Mouse (Mus musculus): ENCODE measurements around the gene Lenep. TPM values are rescaled to one million over a fixed set of nuclear protein-coding genes. Genes with fewer than 3 reads are reported as not detected.

Lenep gene
- polyA plus RNA-seq (2012; rRNA removed): 0.35 and 0.95 TPM in 2 replicates

DNA sequence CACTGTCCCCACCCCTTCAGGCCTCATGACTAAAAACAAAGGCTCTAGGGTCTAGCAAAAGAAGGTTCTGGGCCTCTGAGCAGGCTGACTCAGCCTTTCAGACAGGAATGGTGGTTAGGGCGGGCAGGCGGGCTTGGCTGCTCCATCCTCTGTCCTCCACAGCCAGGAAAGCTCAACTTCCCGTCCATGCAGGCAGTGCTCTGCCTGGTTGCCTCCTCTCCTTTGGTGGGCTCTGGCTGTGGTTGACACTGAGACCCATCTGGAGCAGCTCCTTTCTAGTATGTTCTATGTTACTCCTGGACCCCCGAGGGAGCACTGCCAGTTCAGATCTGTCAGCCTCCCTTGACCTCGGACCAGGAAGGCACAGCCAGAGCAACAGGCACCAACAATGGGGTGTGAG is at the start of gene Lenep:
Gene Lenep (minus strand): TSS at position 101 of the 400 bp plus-strand sequence.

GRCm38 (mm10) chr3:89436176-89437113 is 33.9 kb upstream of the Lenep start, which contains the start of gene Pbxip1:
Pbxip1 (plus strand) TSS chr3:89436706.

GRCm38 (mm10) chr3:89430171-89431159 is 27.9 kb upstream of the Lenep start, which contains the start of gene Pygo2:
Pygo2 (plus strand) TSS chr3:89430214.

DNA sequence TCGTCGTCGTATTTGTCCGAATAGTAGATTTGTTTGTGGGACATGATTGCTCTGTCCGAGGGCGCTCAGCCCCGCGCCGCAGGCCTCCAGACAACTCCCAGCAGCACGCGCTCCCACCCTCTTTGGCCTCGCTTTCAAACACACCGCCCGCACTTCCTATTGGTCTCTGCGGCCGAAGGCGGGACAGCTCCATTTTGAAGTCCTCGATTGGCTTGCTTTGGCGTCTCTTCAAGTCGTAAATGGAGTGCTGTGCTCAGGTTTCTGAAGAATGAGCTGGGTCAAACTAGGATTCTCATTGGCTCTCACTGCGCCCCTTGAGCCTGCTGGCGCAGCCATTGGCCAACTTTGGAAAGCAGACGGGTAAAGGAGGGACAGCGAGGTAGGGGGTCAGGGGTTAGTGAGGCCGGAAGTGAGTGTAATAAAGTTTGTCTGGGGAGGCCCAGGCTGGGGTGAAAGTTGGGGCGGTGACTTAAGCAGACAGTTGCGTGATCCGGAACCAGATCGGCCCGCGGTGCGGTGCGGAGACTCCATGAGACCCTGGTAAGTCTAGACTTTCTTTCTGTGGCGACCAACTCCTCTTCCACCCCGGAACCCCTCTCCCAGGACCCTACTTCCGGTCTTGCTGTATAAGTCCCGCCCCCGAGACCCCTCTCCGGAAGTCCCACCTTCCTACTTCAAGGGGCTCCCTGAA is 15.7 kb upstream of the Lenep start, which contains the start of the genes Cks1b and Shc1:
Gene Cks1b (minus strand): TSS at position 214 of the 691 bp plus-strand sequence.
Gene Shc1 (plus strand): TSS at position 274 of the 691 bp plus-strand sequence.

GRCm38 (mm10) chr3:89411490-89412393 is 9.1 kb upstream of the Lenep start, which contains the start of gene Flad1:
Flad1 (minus strand) TSS chr3:89411870.

GRCm38 (mm10) chr3:89394006-89394893 is 8.3 kb downstream of the Lenep start, which contains the start of gene Zbtb7b:
Zbtb7b (minus strand) TSS chr3:89394776.

GRCm38 (mm10) chr3:89365153-89365485 is 37.5 kb downstream of the Lenep start, which contains the start of gene Dcst1:
Dcst1 (minus strand) TSS chr3:89365253.

DNA sequence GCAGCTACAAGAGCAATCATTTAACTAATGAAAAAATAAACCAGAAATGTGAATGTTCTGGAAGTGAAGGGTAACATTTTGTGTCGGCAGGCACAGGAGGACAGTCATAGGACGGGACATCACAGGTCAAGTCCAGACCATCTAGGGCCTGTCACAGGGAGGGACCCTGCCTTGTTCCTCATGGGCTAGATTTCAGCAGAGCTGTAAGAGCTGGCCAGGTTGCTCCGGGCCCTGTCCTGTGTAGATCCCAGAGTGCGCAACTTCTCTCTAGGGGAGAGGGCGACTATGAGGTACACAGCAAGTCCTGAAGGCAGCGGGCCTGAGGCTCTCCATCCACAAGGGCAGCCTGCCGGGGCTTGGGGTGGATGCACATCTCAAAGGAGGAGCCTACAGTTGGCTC is 40.9 kb downstream of the Lenep start, which contains the start of gene Dcst2:
Gene Dcst2 (plus strand): TSS at position 301 of the 400 bp plus-strand sequence.

Other genes with a start within 250 kb of the Lenep start
- gene Hcn3, start 242.6 kb downstream of the Lenep start, polyA plus RNA-seq (2012; rRNA removed): 0.65 and 1.1 TPM in 2 replicates
- gene Clk2, start 238.0 kb downstream of the Lenep start, polyA plus RNA-seq (2012; rRNA removed): 13.4 and 18.5 TPM in 2 replicates
- gene Scamp3, start 225.3 kb downstream of the Lenep start, polyA plus RNA-seq (2012; rRNA removed): 74.0 and 74.9 TPM in 2 replicates
- 20.3 and 21.6 TPM in 2 replicates for gene Fam189b, start 219.7 kb downstream of the Lenep start, polyA plus RNA-seq (2012; rRNA removed)
- 45.8 and 47.7 TPM in 2 replicates for gene Gba, start 199.9 kb downstream of the Lenep start, polyA plus RNA-seq (2012; rRNA removed)
- gene Thbs3, start 187.6 kb downstream of the Lenep start, polyA plus RNA-seq (2012; rRNA removed): 27.5 and 28.7 TPM in 2 replicates
- gene Mtx1, start 175.7 kb downstream of the Lenep start, polyA plus RNA-seq (2012; rRNA removed): 108 and 129 TPM in 2 replicates
- gene Muc1, start 173.7 kb downstream of the Lenep start, polyA plus RNA-seq (2012; rRNA removed): 698 and 860 TPM in 2 replicates
- gene Krtcap2, start 156.8 kb downstream of the Lenep start, polyA plus RNA-seq (2012; rRNA removed): 227 and 292 TPM in 2 replicates
- gene Trim46, start 156.5 kb downstream of the Lenep start, polyA plus RNA-seq (2012; rRNA removed): 12.7 and 15.7 TPM in 2 replicates
- gene Dpm3, start 143.4 kb downstream of the Lenep start, polyA plus RNA-seq (2012; rRNA removed): 275 and 451 TPM in 2 replicates
- gene Slc50a1, start 132.2 kb downstream of the Lenep start, polyA plus RNA-seq (2012; rRNA removed): 140 and 155 TPM in 2 replicates
- 25.4 and 26.7 TPM in 2 replicates for gene Efna1, start 121.7 kb downstream of the Lenep start, polyA plus RNA-seq (2012; rRNA removed)
- 22.2 and 41.9 TPM in 2 replicates for gene Efna3, start 79.8 kb downstream of the Lenep start, polyA plus RNA-seq (2012; rRNA removed)
- 5.6 and 17.9 TPM in 2 replicates for gene Efna4, start 64.8 kb downstream of the Lenep start, polyA plus RNA-seq (2012; rRNA removed)
- gene Adam15, start 52.8 kb downstream of the Lenep start, polyA plus RNA-seq (2012; rRNA removed): 105 and 117 TPM in 2 replicates
- 0.84 and 1.1 TPM in 2 replicates for gene Dcst2, start 40.8 kb downstream of the Lenep start, polyA plus RNA-seq (2012; rRNA removed)
- 0.03 and 0.13 TPM in 2 replicates for gene Dcst1, start 37.5 kb downstream of the Lenep start, polyA plus RNA-seq (2012; rRNA removed)
- 85.6 and 92.0 TPM in 2 replicates for gene Zbtb7b, start 8.0 kb downstream of the Lenep start, polyA plus RNA-seq (2012; rRNA removed)
- 12.9 and 14.3 TPM in 2 replicates for gene Flad1, start 9.1 kb upstream of the Lenep start, polyA plus RNA-seq (2012; rRNA removed)
- 4.7 and 4.9 TPM in 2 replicates for gene Cks1b, start 15.6 kb upstream of the Lenep start, polyA plus RNA-seq (2012; rRNA removed)
- gene Shc1, start 15.7 kb upstream of the Lenep start, polyA plus RNA-seq (2012; rRNA removed): 28.6 and 34.3 TPM in 2 replicates
- 53.2 and 125 TPM in 2 replicates for gene Pygo2, start 27.4 kb upstream of the Lenep start, polyA plus RNA-seq (2012; rRNA removed)
- 37.4 and 38.3 TPM in 2 replicates for gene Pbxip1, start 33.9 kb upstream of the Lenep start, polyA plus RNA-seq (2012; rRNA removed)
- 7.5 and 10.9 TPM in 2 replicates for gene Pmvk, start 51.7 kb upstream of the Lenep start, polyA plus RNA-seq (2012; rRNA removed)
- 2.5 and 4.8 TPM in 2 replicates for gene Kcnn3, start 117.4 kb upstream of the Lenep start, polyA plus RNA-seq (2012; rRNA removed)